Mouse (Mus musculus) testis, adult 2 months (tissue): ENCODE data around the gene Amotl2.

Experiments
- CTCF ChIP-seq: fragments of 200-500 bp; IDR thresholded peaks from 2 replicates; pipeline ENCODE4 v1.5.1; 2012; ENCODE audit warnings: low read depth, mild to moderate bottlenecking, inconsistent platforms, low read length, moderate library complexity; ENCODE audit not compliant: control insufficient read depth, insufficient read depth, insufficient replicate concordance
- POLR2A ChIP-seq: fragments of 200-500 bp; IDR thresholded peaks from 2 replicates; pipeline ENCODE4 v1.6.1; 2012; ENCODE audit warnings: low read depth, mild to moderate bottlenecking, inconsistent platforms, low read length, moderate library complexity; ENCODE audit not compliant: control insufficient read depth

DNA sequence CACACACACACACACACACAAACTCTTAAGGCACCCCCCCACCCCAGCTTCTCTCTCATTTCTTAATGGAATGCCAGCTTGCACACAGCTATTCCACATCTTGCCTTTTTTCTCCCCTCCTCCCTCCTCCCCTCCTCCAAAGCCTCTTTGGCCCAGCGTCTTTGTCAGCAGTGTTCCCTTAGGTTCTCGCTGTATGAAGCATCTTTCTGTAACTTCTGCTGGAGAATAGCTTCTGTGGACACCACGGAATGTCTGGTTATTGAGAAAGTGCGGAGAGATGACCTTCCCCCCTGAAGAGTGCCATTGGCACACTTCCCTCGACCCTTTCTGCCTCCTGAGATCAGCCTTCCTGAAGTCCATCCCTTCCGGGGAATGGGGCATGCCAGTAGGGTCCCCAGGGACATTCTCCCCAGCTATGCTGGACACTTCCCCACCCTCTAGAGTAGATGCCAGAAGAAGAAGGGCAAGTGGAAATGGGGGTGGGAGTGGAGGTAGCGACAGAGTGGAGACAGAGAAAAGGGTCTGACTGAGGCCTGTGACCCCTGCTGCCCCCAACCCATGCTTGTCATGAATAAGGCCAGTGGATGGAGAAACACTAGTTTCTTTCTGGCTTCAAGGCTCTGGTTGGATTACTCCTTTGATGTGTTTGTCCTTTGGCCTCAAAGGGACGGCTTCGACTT is 39.3 kb downstream of the Amotl2 start:
- TF ChIP-seq CTCF (no peak), POLR2A (no peak)
